In the genomic region with DNA sequence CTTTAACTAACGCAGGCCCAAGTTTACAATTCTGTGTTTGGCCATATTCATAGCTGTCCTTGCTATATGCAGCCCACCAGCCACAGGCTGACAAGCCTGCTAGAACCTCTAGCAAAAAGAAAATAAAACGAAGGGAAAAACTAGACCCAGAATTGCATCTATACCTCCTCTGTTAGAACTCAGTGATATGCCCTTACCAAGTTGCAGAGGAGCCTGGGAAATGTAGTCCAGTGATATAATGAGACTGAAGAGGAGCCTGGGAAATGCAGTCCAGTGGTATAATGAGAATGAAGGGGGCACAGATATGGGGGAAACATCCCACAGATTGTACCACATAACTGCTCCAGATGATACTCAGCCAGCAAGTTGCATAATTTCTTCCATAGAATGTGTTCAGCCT, we compare ENCODE assay signal across 18 mouse cellular contexts. TPM values are rescaled to one million over a fixed set of nuclear protein-coding genes. Genes with fewer than 3 reads are reported as not detected.
DNase-seq lines count a peak whose midpoint lies in the region; ATAC-seq and TF ChIP-seq lines count a peak whose summit lies in the region.
"Had no signal": no experiment of that assay in that cellular context is flagged by ENCODE, and none has a peak within 500 bp of the region (broad histone marks: within the 10 kb centered on the region; RNA-seq: fewer than 3 reads in every experiment).

No protein-coding gene starts in this region.

- H3K79me2 ChIP-seq in CH12.LX (replicated peaks; ENCODE audit: control insufficient read depth, extremely low read depth, insufficient read depth, poor library complexity, severe bottlenecking) = no peaks in the 10 kb centered on the region

- no peak overlapping the region for H3K9ac ChIP-seq in hindbrain, embryonic 16.5 days (ENCODE audit: low read depth, low read length)
- H3K9ac ChIP-seq in hindbrain, embryonic 13.5 days = no peak overlapping the region
- no peak overlapping the region for H3K9ac ChIP-seq in CH12.LX (ENCODE audit: insufficient read depth, low read depth)
- H3K9ac ChIP-seq: limb, embryonic 15.5 days; liver, postnatal 0 days had no signal

- WGBS in hindbrain, embryonic 16.5 days = 86% methylated on average over 2 of the region's 2 CpGs
- WGBS in hindbrain, embryonic 13.5 days = 82% methylated on average over 2 of the region's 2 CpGs
- 79% methylated on average over 2 of the region's 2 CpGs for WGBS in forebrain, embryonic 10.5 days

- no peak overlapping the region for H3K4me2 ChIP-seq in hindbrain, embryonic 16.5 days (ENCODE audit: low read length)
- no peak overlapping the region for H3K4me2 ChIP-seq in hindbrain, embryonic 13.5 days
- no peak overlapping the region for H3K4me2 ChIP-seq in CH12.LX (ENCODE audit: insufficient read depth, low read depth, poor library complexity, severe bottlenecking)
- H3K4me2 ChIP-seq: limb, embryonic 15.5 days had no signal

- H3K27ac ChIP-seq in hindbrain, embryonic 16.5 days (ENCODE audit: low read depth, low read length) = no peak overlapping the region
- no peak overlapping the region for H3K27ac ChIP-seq in hindbrain, embryonic 13.5 days
- H3K27ac ChIP-seq in CH12.LX (ENCODE audit: insufficient read depth, low read depth) = no peak overlapping the region
- H3K27ac ChIP-seq in forebrain, embryonic 10.5 days = no peak overlapping the region
- H3K27ac ChIP-seq: hindbrain, embryonic 10.5 days; limb, embryonic 15.5 days; macrophage had no signal

- TF ChIP-seq RAD21 in CH12.LX (IDR thresholded peaks at IDR 0.05; ENCODE audit: low read depth, low read length) = no peak

- no peak for TF ChIP-seq CTCF in CH12.LX (conservative IDR thresholded peaks at IDR 0.05 in 1 of 2, IDR thresholded peaks at IDR 0.05 in 1 of 2; ENCODE audit: low read depth in 2 of 2, low read length in 2 of 2)

- H3K9me3 ChIP-seq in hindbrain, embryonic 16.5 days (ENCODE audit: control insufficient read depth, low read length) = no peaks in the 10 kb centered on the region
- no peaks in the 10 kb centered on the region for H3K9me3 ChIP-seq in hindbrain, embryonic 13.5 days
- no peaks in the 10 kb centered on the region for H3K9me3 ChIP-seq in CH12.LX (replicated peaks; ENCODE audit: low read length)
- no peaks in the 10 kb centered on the region for H3K9me3 ChIP-seq in forebrain, embryonic 10.5 days
- H3K9me3 ChIP-seq: hindbrain, embryonic 10.5 days; limb, embryonic 15.5 days had no signal

- H3K36me3 ChIP-seq in hindbrain, embryonic 16.5 days (ENCODE audit: control insufficient read depth, insufficient read depth, low read length) = no peaks in the 10 kb centered on the region
- no peaks in the 10 kb centered on the region for H3K36me3 ChIP-seq in hindbrain, embryonic 13.5 days
- no peaks in the 10 kb centered on the region for H3K36me3 ChIP-seq in CH12.LX (replicated peaks in 1 of 2; ENCODE audit: control insufficient read depth in 1 of 2, insufficient read depth in 1 of 2, low read length in 1 of 2)
- H3K36me3 ChIP-seq in forebrain, embryonic 10.5 days (replicated peaks) = no peaks in the 10 kb centered on the region
- H3K36me3 ChIP-seq: hindbrain, embryonic 10.5 days; limb, embryonic 15.5 days had no signal

- no peak for TF ChIP-seq POLR2A in CH12.LX (IDR thresholded peaks at IDR 0.05; ENCODE audit: low read depth, low read length)

- no peaks in the 10 kb centered on the region for H3K4me1 ChIP-seq in hindbrain, embryonic 16.5 days (ENCODE audit: control insufficient read depth, insufficient read depth, low read depth, low read length)
- no peaks in the 10 kb centered on the region for H3K4me1 ChIP-seq in hindbrain, embryonic 13.5 days (replicated peaks)
- H3K4me1 ChIP-seq in CH12.LX (ENCODE audit: control insufficient read depth in 1 of 2, insufficient read depth in 2 of 2) = peaks cover 9 to 13% of the 10 kb centered on the region in 2 experiments
- H3K4me1 ChIP-seq in forebrain, embryonic 10.5 days = no peaks in the 10 kb centered on the region
- H3K4me1 ChIP-seq: hindbrain, embryonic 10.5 days; limb, embryonic 15.5 days had no signal

- TF ChIP-seq EP300 in CH12.LX (IDR thresholded peaks at IDR 0.05; ENCODE audit: low read length) = no peak

- no peaks in the 10 kb centered on the region for H3K27me3 ChIP-seq in hindbrain, embryonic 16.5 days (replicated peaks; ENCODE audit: control insufficient read depth, insufficient read depth, low read length)
- no peaks in the 10 kb centered on the region for H3K27me3 ChIP-seq in hindbrain, embryonic 13.5 days
- H3K27me3 ChIP-seq in CH12.LX (replicated peaks) = no peaks in the 10 kb centered on the region
- H3K27me3 ChIP-seq in forebrain, embryonic 10.5 days (ENCODE audit: poor library complexity, severe bottlenecking) = no peaks in the 10 kb centered on the region
- H3K27me3 ChIP-seq: limb, embryonic 15.5 days had no signal

- no peak overlapping the region for H3K4me3 ChIP-seq in hindbrain, embryonic 16.5 days (ENCODE audit: low read length)
- no peak overlapping the region for H3K4me3 ChIP-seq in hindbrain, embryonic 13.5 days
- no peak overlapping the region for H3K4me3 ChIP-seq in CH12.LX (replicated peaks in 1 of 3; ENCODE audit: low read depth in 2 of 3, low read length in 2 of 3, poor library complexity in 1 of 3)
- no peak overlapping the region for H3K4me3 ChIP-seq in forebrain, embryonic 10.5 days
- H3K4me3 ChIP-seq: hindbrain, embryonic 10.5 days; limb, embryonic 15.5 days had no signal

- DNase-seq in CH12.LX (ENCODE audit: extremely low read depth) (no peak), R1 (ENCODE audit: low read depth, low spot score) (peak; percentile 54)
- DNase-seq in forelimb bud, embryonic 11.5 days (ENCODE audit: low read depth, low spot score) = peak; percentile 27
- no peak for DNase-seq in adrenal gland, adult 2 months
- no peak for DNase-seq in gastrocnemius, adult 18-20 months (ENCODE audit: low spot score)
- no peak for DNase-seq in forebrain, embryonic 10.5 days (ENCODE audit: extremely low spot score, low spot score)
- DNase-seq: adrenal gland, postnatal 36 days; cerebellum, adult 18-20 months; kidney, adult 18-20 months; kidney, postnatal 14 days; layer of hippocampus, adult 9-11 months; liver, postnatal 0 days; thymus, adult 2 months had no signal

- dilution Hi-C loops in CH12.LX (cut with MboI; ENCODE audit: extremely low pct_ligation_motif_present, extremely low pct_unique_long_range_greater_than_20kb, low sequenced_read_pairs) = no loop called here

- in situ Hi-C loops in CH12.LX (cut with MboI; ENCODE audit: low pct_ligation_motif_present, low pct_unique_long_range_greater_than_20kb, low sequenced_read_pairs) = no loop called here

- peak; percentile 52; the same call in 1 of the 2 replicates for ATAC-seq in hindbrain, embryonic 16.5 days
- ATAC-seq in hindbrain, embryonic 13.5 days (ENCODE audit: low FRiP score) = no peak
- ATAC-seq: liver, postnatal 0 days had no signal

TF ChIP-seq in CH12.LX, 34 proteins besides CTCF, POLR2A, EP300 and RAD21:
- no peak for TF ChIP-seq PAX5 (IDR thresholded peaks at IDR 0.05; ENCODE audit: low read length)
- peak; percentile 78 for TF ChIP-seq HCFC1 (IDR thresholded peaks at IDR 0.05; ENCODE audit: low read depth, low read length)

RNA-seq across cellular contexts. Expression of gene Mylip, which starts 34.7 kb away (rescaled TPM):
- polyA plus RNA-seq in hindbrain, embryonic 16.5 days (2015; fragmentation: Nextera tagmentation; extraction: Ambion mirVana) = 7.8 and 9.6 TPM in 2 replicates
- 6.7 and 7.9 TPM in 2 replicates for polyA plus RNA-seq in hindbrain, embryonic 13.5 days (2015; fragmentation: Nextera tagmentation; extraction: Ambion mirVana)
- total RNA-seq in CH12.LX (2012; rRNA removed) (0.08 and 0.13 TPM in 2 replicates), CH12.LX (2014; rRNA removed) (not detected in 2 replicates)
- polyA plus RNA-seq in CH12.LX (2012; ENCODE audit: insufficient read length, low read depth) = not detected in 2 replicates
- total RNA-seq in adrenal gland, adult 2 months (2021) = 10 to 100 TPM in 1 of 2 experiments, 1 to 10 TPM in 1; 6.6 to 13.6 TPM
- 6.4 and 9.9 TPM in 2 replicates for polyA plus RNA-seq in adrenal gland, adult 2 months (2012; rRNA removed)
- 10 to 100 TPM; 11.3 to 12.2 TPM for total RNA-seq in gastrocnemius, adult 18-20 months (2021)
- 4.1 and 4.9 TPM in 2 replicates for polyA plus RNA-seq in forebrain, embryonic 10.5 days (2016; fragmentation: Nextera tagmentation; extraction: Ambion mirVana)

Comparison
In these comparisons a context has a peak if more than half of its experiments do, and no peak if none do; other contexts are left out.
1. DNase-seq: peak in R1 (single experiment) and forelimb bud, embryonic 11.5 days (single experiment); none in CH12.LX (single experiment), adrenal gland, adult 2 months (single experiment), gastrocnemius, adult 18-20 months (single experiment) and forebrain, embryonic 10.5 days (single experiment).